Mouse (Mus musculus): ENCODE measurements around the gene Frmd4a. TPM values are rescaled to one million over a fixed set of nuclear protein-coding genes. Genes with fewer than 3 reads are reported as not detected.

Frmd4a gene
- polyA plus RNA-seq, 2 experiments: 39.6 to 47.0 TPM

DNA sequence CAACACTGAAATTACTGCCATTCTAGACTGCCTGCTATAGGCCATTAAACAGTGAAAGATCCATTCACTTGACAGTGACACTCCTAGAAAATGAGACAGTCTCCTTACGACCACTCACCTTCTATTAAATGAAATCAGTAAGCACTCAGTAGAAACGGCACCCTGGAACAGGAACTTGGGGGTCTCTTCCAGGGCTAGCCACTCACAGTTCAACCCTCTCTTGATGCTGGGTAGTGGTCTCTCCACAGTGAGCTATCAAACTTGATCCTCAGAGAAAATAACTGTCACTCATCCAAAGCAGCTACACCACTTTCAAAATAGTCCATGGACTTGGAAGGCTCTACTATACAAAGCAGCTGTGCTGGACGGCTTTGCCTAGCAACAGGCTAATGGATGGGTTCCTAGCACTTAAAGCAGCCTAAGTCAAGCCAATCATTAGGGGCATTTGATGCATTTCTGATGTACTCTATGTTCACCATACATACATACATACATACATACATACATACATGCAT, 604.0 kb downstream of the Frmd4a start:
- Histone ChIP-seq H3K36me3 (ENCODE audit: control insufficient read depth, insufficient read depth, low read length) (peaks cover 26% of the 10 kb centered on the region), H3K4me2 (replicated peaks; ENCODE audit: low read depth, low read length, severe bottlenecking) (0 out of 2 replicates have a peak overlapping the region, but pooled peaks have one; percentile 19), H3K4me1 (ENCODE audit: control insufficient read depth, insufficient read depth, low read length) (peaks cover 23% of the 10 kb centered on the region), H3K4me3 (replicated peaks; ENCODE audit: low read length) (no peak overlapping the region), H3K9me3 (ENCODE audit: control insufficient read depth, low read length) (no peaks in the 10 kb centered on the region), H3K27me3 (ENCODE audit: control insufficient read depth, insufficient read depth, low read length) (no peaks in the 10 kb centered on the region), H3K9ac (ENCODE audit: low read depth, low read length, severe bottlenecking) (no peak overlapping the region; the same call in 1 of the 2 replicates), H3K27ac (replicated peaks; ENCODE audit: low read depth, low read length) (peak overlapping the region; percentile 77)
- DNase-seq (ENCODE audit: low spot score) (no peak), ATAC-seq (ENCODE audit: low FRiP score, low read depth) (no peak)
- WGBS: 56% methylated on average over 3 of the region's 3 CpGs
- TF ChIP-seq POLR2A (IDR thresholded peaks at IDR 0.05; ENCODE audit: borderline replicate concordance, extremely low read depth, insufficient read depth, insufficient read length): no peak

DNA sequence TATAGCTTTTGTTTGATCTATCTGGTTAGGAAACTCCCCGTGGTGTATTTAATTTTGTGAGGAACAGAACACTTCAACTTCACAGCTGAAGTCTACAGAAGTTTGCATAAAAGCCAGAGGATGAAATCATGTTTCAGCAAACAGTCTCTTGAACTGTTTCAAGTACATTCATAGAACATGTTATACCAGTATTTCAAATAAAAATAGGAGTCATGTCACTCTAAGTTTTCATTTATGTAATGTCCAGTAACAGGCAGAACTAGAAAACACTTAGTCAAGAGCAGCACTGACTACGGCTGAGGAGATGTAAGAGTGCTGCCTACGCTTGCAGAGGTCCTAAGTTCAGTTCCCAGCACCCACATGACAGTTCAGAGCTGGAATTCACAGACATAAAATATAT, 609.4 kb downstream of the Frmd4a start:
- Histone ChIP-seq H3K27me3 (ENCODE audit: control insufficient read depth, insufficient read depth, low read length) (no peaks in the 10 kb centered on the region), H3K4me1 (ENCODE audit: control insufficient read depth, insufficient read depth, low read length) (peaks cover under 1% of the 10 kb centered on the region; the same call in 1 of the 2 replicates), H3K9ac (ENCODE audit: low read depth, low read length, severe bottlenecking) (no peak overlapping the region), H3K27ac (replicated peaks; ENCODE audit: low read depth, low read length) (no peak overlapping the region), H3K4me2 (replicated peaks; ENCODE audit: low read depth, low read length, severe bottlenecking) (no peak overlapping the region), H3K36me3 (ENCODE audit: control insufficient read depth, insufficient read depth, low read length) (peaks cover 64% of the 10 kb centered on the region), H3K4me3 (replicated peaks; ENCODE audit: low read length) (no peak overlapping the region), H3K9me3 (ENCODE audit: control insufficient read depth, low read length) (no peaks in the 10 kb centered on the region)
- no peak for TF ChIP-seq POLR2A (IDR thresholded peaks at IDR 0.05; ENCODE audit: borderline replicate concordance, extremely low read depth, insufficient read depth, insufficient read length)
- WGBS: 88% methylated on average over 3 of the region's 3 CpGs
- DNase-seq (ENCODE audit: low spot score): no peak
- no peak for ATAC-seq (ENCODE audit: low FRiP score, low read depth)

DNA sequence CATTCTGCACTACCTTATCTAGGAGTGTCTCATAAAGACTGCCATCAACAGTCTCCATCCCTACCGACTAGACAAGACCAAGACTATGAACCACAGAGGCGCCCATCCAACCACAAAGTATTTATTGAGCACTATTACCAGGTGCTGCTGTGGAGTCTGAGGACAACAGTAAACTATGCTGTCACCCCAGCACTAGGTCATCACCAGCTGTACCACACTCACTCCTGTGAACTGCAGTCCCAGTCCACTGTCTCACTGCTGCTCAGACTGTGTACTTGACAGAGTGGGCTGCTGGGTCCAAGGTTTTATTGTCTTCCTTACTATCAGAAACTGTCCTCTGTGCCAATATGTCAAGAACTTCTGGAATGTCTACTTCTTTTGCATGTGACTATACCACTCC, 611.4 kb downstream of the Frmd4a start:
- TF ChIP-seq POLR2A (IDR thresholded peaks at IDR 0.05; ENCODE audit: borderline replicate concordance, extremely low read depth, insufficient read depth, insufficient read length): no peak
- Histone ChIP-seq H3K4me2 (replicated peaks; ENCODE audit: low read depth, low read length, severe bottlenecking) (no peak overlapping the region), H3K9me3 (ENCODE audit: control insufficient read depth, low read length) (no peaks in the 10 kb centered on the region), H3K4me1 (ENCODE audit: control insufficient read depth, insufficient read depth, low read length) (no peaks in the 10 kb centered on the region), H3K27me3 (ENCODE audit: control insufficient read depth, insufficient read depth, low read length) (no peaks in the 10 kb centered on the region), H3K36me3 (ENCODE audit: control insufficient read depth, insufficient read depth, low read length) (peaks cover 59% of the 10 kb centered on the region), H3K27ac (replicated peaks; ENCODE audit: low read depth, low read length) (no peak overlapping the region), H3K4me3 (replicated peaks; ENCODE audit: low read length) (no peak overlapping the region), H3K9ac (ENCODE audit: low read depth, low read length, severe bottlenecking) (no peak overlapping the region)
- no peak for ATAC-seq (ENCODE audit: low FRiP score, low read depth)
- 85% methylated on average over 2 of the region's 2 CpGs for WGBS
- no peak for DNase-seq (ENCODE audit: low spot score)

DNA sequence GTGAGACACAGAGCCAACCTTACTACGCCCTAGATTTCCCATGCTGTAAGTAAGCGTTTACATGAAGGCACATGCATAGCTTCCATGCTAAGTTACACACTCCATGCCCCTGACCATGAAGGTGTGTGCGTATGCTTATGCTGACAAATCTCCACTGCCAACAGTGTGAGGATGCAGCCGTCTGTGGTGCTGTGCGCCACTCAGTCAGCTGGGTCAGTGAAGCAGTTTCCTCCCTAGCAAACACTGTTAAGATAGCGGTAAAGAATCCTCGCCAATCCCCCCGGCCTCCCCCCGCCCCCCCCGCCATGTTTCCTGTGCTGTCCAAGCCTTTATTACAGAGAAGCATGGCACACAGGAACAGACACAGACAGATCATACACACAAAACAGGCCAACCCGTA, 612.0 kb downstream of the Frmd4a start:
- ATAC-seq (ENCODE audit: low FRiP score, low read depth) (no peak), DNase-seq (ENCODE audit: low spot score) (no peak)
- H3K4me3 ChIP-seq (replicated peaks; ENCODE audit: low read length): no peak overlapping the region
- H3K27ac ChIP-seq (replicated peaks; ENCODE audit: low read depth, low read length): no peak overlapping the region
- WGBS: 87% methylated on average over 11 of the region's 11 CpGs
- no peak for TF ChIP-seq POLR2A (IDR thresholded peaks at IDR 0.05; ENCODE audit: borderline replicate concordance, extremely low read depth, insufficient read depth, insufficient read length)
- no peaks in the 10 kb centered on the region for H3K4me1 ChIP-seq (ENCODE audit: control insufficient read depth, insufficient read depth, low read length)
- no peaks in the 10 kb centered on the region for H3K9me3 ChIP-seq (ENCODE audit: control insufficient read depth, low read length)
- H3K4me2 ChIP-seq (replicated peaks; ENCODE audit: low read depth, low read length, severe bottlenecking): no peak overlapping the region
- peaks cover 59% of the 10 kb centered on the region for H3K36me3 ChIP-seq (ENCODE audit: control insufficient read depth, insufficient read depth, low read length)
- H3K27me3 ChIP-seq (ENCODE audit: control insufficient read depth, insufficient read depth, low read length): no peaks in the 10 kb centered on the region
- H3K9ac ChIP-seq (ENCODE audit: low read depth, low read length, severe bottlenecking): no peak overlapping the region

DNA sequence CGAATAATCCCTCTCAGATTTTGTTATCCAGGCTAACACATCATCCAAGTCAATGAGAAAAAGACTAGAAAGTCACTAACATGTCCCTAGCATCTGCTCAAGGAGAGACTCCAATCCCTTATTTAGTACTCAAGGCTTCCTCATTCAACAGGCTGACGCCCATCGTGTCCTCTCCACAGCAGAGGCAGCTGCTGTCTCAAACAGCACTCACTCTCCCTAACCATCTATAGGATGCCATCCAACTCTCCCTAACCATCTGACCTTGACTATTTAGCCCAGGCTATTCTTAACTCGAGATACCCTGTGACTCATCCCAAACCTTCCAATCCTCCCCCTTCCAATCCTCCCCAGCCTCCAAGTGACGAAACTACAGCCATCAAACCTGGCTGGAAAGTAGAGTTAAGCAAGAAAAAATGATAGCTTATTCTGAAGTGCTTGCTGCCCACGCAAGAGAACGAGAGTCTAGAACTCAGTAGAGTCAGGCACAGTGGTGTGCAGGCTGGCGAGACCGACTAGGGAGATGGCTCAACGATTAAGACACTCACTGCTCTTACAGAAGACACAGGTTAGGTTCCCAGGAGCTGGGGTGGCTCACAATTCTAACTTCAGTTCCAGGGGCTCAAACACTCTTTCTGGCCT, 612.8 kb downstream of the Frmd4a start:
- Histone ChIP-seq H3K4me3 (replicated peaks; ENCODE audit: low read length) (no peak overlapping the region), H3K4me1 (ENCODE audit: control insufficient read depth, insufficient read depth, low read length) (no peaks in the 10 kb centered on the region), H3K9ac (ENCODE audit: low read depth, low read length, severe bottlenecking) (no peak overlapping the region), H3K36me3 (ENCODE audit: control insufficient read depth, insufficient read depth, low read length) (peaks cover 68% of the 10 kb centered on the region), H3K27ac (replicated peaks; ENCODE audit: low read depth, low read length) (no peak overlapping the region), H3K27me3 (ENCODE audit: control insufficient read depth, insufficient read depth, low read length) (no peaks in the 10 kb centered on the region), H3K9me3 (ENCODE audit: control insufficient read depth, low read length) (no peaks in the 10 kb centered on the region), H3K4me2 (replicated peaks; ENCODE audit: low read depth, low read length, severe bottlenecking) (no peak overlapping the region)
- DNase-seq (ENCODE audit: low spot score) (no peak), ATAC-seq (ENCODE audit: low FRiP score, low read depth) (no peak)
- 97% methylated on average over 10 of the region's 10 CpGs for WGBS
- no peak for TF ChIP-seq POLR2A (IDR thresholded peaks at IDR 0.05; ENCODE audit: borderline replicate concordance, extremely low read depth, insufficient read depth, insufficient read length)
